Mouse (Mus musculus): ENCODE results near the gene Hhip.

DNA sequence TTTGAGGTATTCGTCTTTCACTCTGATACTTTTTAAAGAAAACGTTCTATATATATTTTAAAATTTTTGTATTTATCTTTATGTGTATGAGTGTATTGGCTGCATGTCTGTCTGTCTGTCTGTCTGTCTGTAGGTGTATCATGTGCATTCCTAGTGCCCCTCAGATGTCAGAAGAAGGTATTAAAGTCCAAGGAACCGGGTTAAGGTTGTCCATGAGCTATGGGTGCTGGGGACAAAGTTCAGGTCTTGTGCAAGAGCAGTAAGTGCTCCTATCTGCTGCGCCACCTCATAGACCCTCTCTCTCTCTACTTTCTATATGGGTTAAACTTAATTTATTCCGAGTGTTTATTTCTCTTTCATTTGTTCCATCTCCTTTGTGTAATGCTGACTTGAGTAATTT, 55.5 kb downstream of the Hhip start:
- TF ChIP-seq POLR2A (IDR thresholded peaks at IDR 0.05; ENCODE audit: borderline replicate concordance, extremely low read depth, insufficient read depth, insufficient read length, poor library complexity, severe bottlenecking): no peak
- no peak for TF ChIP-seq CTCF (IDR thresholded peaks at IDR 0.05; ENCODE audit: borderline replicate concordance, extremely low read depth, insufficient read depth, insufficient read length)

Measured in brain, embryonic 14.5 days (tissue).